ENCODE assay signal across 10 mouse cellular contexts in the genomic region with DNA sequence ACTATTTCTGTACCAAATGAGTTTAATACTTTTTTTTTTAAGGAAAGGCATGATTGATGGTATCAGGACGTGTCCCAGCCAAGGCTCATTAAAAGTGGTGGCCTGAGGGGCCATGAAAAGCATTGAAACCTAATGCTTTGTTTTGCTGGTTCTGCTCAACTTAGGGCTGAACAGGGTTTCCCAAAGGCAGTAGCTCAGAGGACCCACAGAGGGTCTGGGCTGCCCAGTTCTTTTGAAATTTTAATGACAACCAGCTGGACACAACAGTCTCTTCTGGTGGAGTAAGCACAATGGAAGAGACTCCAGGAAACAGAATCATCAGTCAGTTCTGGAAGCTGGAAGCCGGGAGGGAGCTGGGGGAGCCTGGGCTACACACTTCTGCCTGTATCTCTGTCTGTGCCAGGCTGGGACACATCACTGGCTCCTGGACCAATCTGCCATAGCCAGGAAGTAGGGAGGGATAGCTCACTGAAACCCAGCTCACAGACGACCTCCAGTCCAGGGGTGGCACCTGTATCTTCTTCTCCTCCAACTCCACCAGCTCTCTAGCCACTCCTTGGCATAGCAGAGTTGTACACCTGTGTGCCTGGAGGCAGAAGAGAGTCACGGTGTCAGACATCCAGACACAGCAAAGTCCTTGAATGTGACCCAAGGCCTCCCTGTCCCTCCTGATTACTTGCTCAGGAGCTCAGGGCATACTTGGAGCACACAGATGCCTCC. TPM values are rescaled to one million over a fixed set of nuclear protein-coding genes. Genes with fewer than 3 reads are reported as not detected.
DNase-seq lines count a peak whose midpoint lies in the region; ATAC-seq and TF ChIP-seq lines count a peak whose summit lies in the region.
"Had no signal": no experiment of that assay in that cellular context is flagged by ENCODE, and none has a peak within 500 bp of the region (broad histone marks: within the 10 kb centered on the region; RNA-seq: fewer than 3 reads in every experiment).

No protein-coding gene starts in this region.

- H3K27me3 ChIP-seq in cerebellum, adult 2 months (ENCODE audit: control insufficient read depth, insufficient read depth, low read length): no peaks in the 10 kb centered on the region
- H3K27me3 ChIP-seq in kidney, embryonic 14.5 days (ENCODE audit: control insufficient read depth, insufficient read depth, low read length): peaks cover 4% of the 10 kb centered on the region; the same call in 1 of the 2 replicates
- no peaks in the 10 kb centered on the region for H3K27me3 ChIP-seq in stomach, postnatal 0 days (ENCODE audit: control insufficient read depth, insufficient read depth, low read length)

- H3K36me3 ChIP-seq in kidney, embryonic 14.5 days (ENCODE audit: control insufficient read depth, insufficient read depth, low read length): no peaks in the 10 kb centered on the region
- H3K36me3 ChIP-seq in stomach, postnatal 0 days (ENCODE audit: control insufficient read depth, insufficient read depth, low read length): no peaks in the 10 kb centered on the region
- H3K36me3 ChIP-seq: intestine, embryonic 15.5 days; limb, embryonic 13.5 days had no signal

- peak; percentile 37 for DNase-seq in cerebellum, adult 2 months
- no peak for DNase-seq in cerebellum, adult 11 months
- no peak for DNase-seq in kidney, postnatal 14 days
- peak; percentile 32 for DNase-seq in testis, postnatal 10 days (ENCODE audit: low spot score)
- DNase-seq in testis, postnatal 14 days (ENCODE audit: low spot score): no peak
- DNase-seq in stomach, postnatal 0 days (ENCODE audit: low spot score): peak; percentile 7
- DNase-seq in kidney, postnatal 36 days: no peak

- no peak for TF ChIP-seq EP300 in stomach, postnatal 0 days (optimal IDR thresholded peaks at IDR 0.05)

- H3K9ac ChIP-seq in kidney, embryonic 14.5 days (ENCODE audit: low read depth, low read length): no peak overlapping the region
- no peak overlapping the region for H3K9ac ChIP-seq in stomach, postnatal 0 days (ENCODE audit: low read length)
- H3K9ac ChIP-seq: intestine, embryonic 15.5 days; limb, embryonic 13.5 days had no signal

- peak overlapping the region; percentile 2 for H3K4me3 ChIP-seq in cerebellum, adult 2 months (replicated peaks; ENCODE audit: insufficient read depth, low read depth, low read length)
- no peak overlapping the region for H3K4me3 ChIP-seq in kidney, embryonic 14.5 days (ENCODE audit: low read length)
- H3K4me3 ChIP-seq in stomach, postnatal 0 days (ENCODE audit: low read depth, low read length): no peak overlapping the region
- H3K4me3 ChIP-seq: intestine, embryonic 15.5 days; limb, embryonic 13.5 days had no signal

- WGBS in cerebellum, adult 2 months: 23% methylated on average over 4 of the region's 4 CpGs
- 9% methylated on average over 4 of the region's 4 CpGs for WGBS in kidney, embryonic 14.5 days
- WGBS in stomach, postnatal 0 days: 34% methylated on average over 4 of the region's 4 CpGs

- no peak overlapping the region for H3K4me2 ChIP-seq in kidney, embryonic 14.5 days (replicated peaks; ENCODE audit: low read depth, low read length)
- H3K4me2 ChIP-seq in stomach, postnatal 0 days (replicated peaks; ENCODE audit: low read depth): no peak overlapping the region
- H3K4me2 ChIP-seq: intestine, embryonic 15.5 days; limb, embryonic 13.5 days had no signal

- TF ChIP-seq CTCF in cerebellum, adult 2 months (IDR thresholded peaks at IDR 0.05; ENCODE audit: borderline replicate concordance, insufficient read depth, low read depth, low read length): no peak
- TF ChIP-seq CTCF in stomach, postnatal 0 days (IDR thresholded peaks at IDR 0.05; ENCODE audit: low read depth): no peak

- peak overlapping the region; percentile 96 for H3K27ac ChIP-seq in cerebellum, adult 2 months (ENCODE audit: insufficient read depth, low read length)
- no peak overlapping the region for H3K27ac ChIP-seq in kidney, embryonic 14.5 days (ENCODE audit: low read depth, low read length)
- no peak overlapping the region for H3K27ac ChIP-seq in stomach, postnatal 0 days (replicated peaks)
- H3K27ac ChIP-seq: intestine, embryonic 15.5 days; limb, embryonic 13.5 days had no signal

- peaks cover 55% of the 10 kb centered on the region for H3K4me1 ChIP-seq in cerebellum, adult 2 months (ENCODE audit: control insufficient read depth, insufficient read depth, low read length)
- peaks cover 15% of the 10 kb centered on the region; the same call in 1 of the 2 replicates for H3K4me1 ChIP-seq in kidney, embryonic 14.5 days (ENCODE audit: control insufficient read depth, insufficient read depth, low read length)
- no peaks in the 10 kb centered on the region for H3K4me1 ChIP-seq in stomach, postnatal 0 days (replicated peaks; ENCODE audit: control insufficient read depth, insufficient read depth)

- no peaks in the 10 kb centered on the region for H3K9me3 ChIP-seq in kidney, embryonic 14.5 days (ENCODE audit: control insufficient read depth, low read length)
- no peaks in the 10 kb centered on the region for H3K9me3 ChIP-seq in stomach, postnatal 0 days (ENCODE audit: control insufficient read depth, low read length)
- H3K9me3 ChIP-seq: intestine, embryonic 15.5 days; limb, embryonic 13.5 days had no signal

- ATAC-seq in kidney, embryonic 14.5 days (ENCODE audit: low FRiP score, low TSS enrichment): peak; percentile 71
- ATAC-seq in stomach, postnatal 0 days (ENCODE audit: low FRiP score, low TSS enrichment): no peak
- ATAC-seq: intestine, embryonic 15.5 days had no signal

- no peak for TF ChIP-seq POLR2A in cerebellum, adult 2 months (IDR thresholded peaks at IDR 0.05; ENCODE audit: borderline replicate concordance, insufficient read depth, low read length)

RNA-seq across cellular contexts. Expression of a gene that starts 3.3 kb away (rescaled TPM):
- 75.5 and 79.8 TPM in 2 replicates for polyA plus RNA-seq in cerebellum, adult 2 months (2012; rRNA removed)
- polyA plus RNA-seq in kidney, embryonic 14.5 days (2014; fragmentation: Nextera tagmentation; extraction: Ambion mirVana): 0.81 and 0.95 TPM in 2 replicates
- 1.7 and 2.8 TPM in 2 replicates for polyA plus RNA-seq in stomach, postnatal 0 days (2015; fragmentation: Nextera tagmentation; extraction: Ambion mirVana)

RNA-seq across cellular contexts. Expression of a gene that starts 43.8 kb away (rescaled TPM):
- 17.1 and 19.5 TPM in 2 replicates for polyA plus RNA-seq in cerebellum, adult 2 months (2012; rRNA removed)
- polyA plus RNA-seq in kidney, embryonic 14.5 days (2014; fragmentation: Nextera tagmentation; extraction: Ambion mirVana): 16.2 and 22.7 TPM in 2 replicates
- polyA plus RNA-seq in stomach, postnatal 0 days (2015; fragmentation: Nextera tagmentation; extraction: Ambion mirVana): 9.3 and 9.6 TPM in 2 replicates

Comparison
In these comparisons a context has a peak if more than half of its experiments do, and no peak if none do; other contexts are left out.
1. DNase-seq: peak in cerebellum, adult 2 months (2 of 2), testis, postnatal 10 days (single experiment) and stomach, postnatal 0 days (single experiment); none in cerebellum, adult 11 months (single experiment), kidney, postnatal 14 days (single experiment), testis, postnatal 14 days (single experiment) and kidney, postnatal 36 days (0 of 2).
2. RNA of a gene that starts 3.3 kb away (polyA plus RNA-seq): 75.5 to 79.8 TPM in cerebellum, adult 2 months; 1.7 to 2.8 TPM in stomach, postnatal 0 days and 0.81 to 0.95 TPM in kidney, embryonic 14.5 days; every median in the first group is over 10 times any median in the second.